Mouse (Mus musculus) heart, adult 8-10 months (tissue): ENCODE data around the gene Gm10118. TPM values are rescaled to one million over a fixed set of nuclear protein-coding genes. Genes with fewer than 3 reads are reported as not detected.

Source experiments
- DNase-seq: peaks from one replicate; pipeline ENCODE4 v3.0.0; 2022; ENCODE audit warnings: low spot score
- total RNA-seq, 4 experiments: library from RNA; stranded (reverse); gene quantifications; 2 replicates each; pipeline ENCODE4 v1.2.4; 2022

Gene Gm10118
- not detected for total RNA-seq

- DNase-seq = no peak
Measured at GRCm38 (mm10) chr10:63927334-63927733, at the start of gene Gm10118. TSS of gene Gm10118 (minus strand) at chr10:63927434.

GRCm38 (mm10) chr10:63972300-63972699 lies 45.1 kb upstream of the Gm10118 start:
- no peak for DNase-seq

GRCm38 (mm10) chr10:63954308-63954930 lies 27.2 kb upstream of the Gm10118 start:
- DNase-seq = peak; percentile 63

- no peak for DNase-seq
Measured at GRCm38 (mm10) chr10:63951481-63951880, 24.2 kb upstream of the Gm10118 start.

- DNase-seq = peak; percentile 34
Measured at GRCm38 (mm10) chr10:63950867-63951266, 23.6 kb upstream of the Gm10118 start.

- no peak for DNase-seq
Measured at GRCm38 (mm10) chr10:63947266-63947665, 20.0 kb upstream of the Gm10118 start.

GRCm38 (mm10) chr10:63945534-63945933 lies 18.3 kb upstream of the Gm10118 start:
- no peak for DNase-seq

- no peak for DNase-seq
Measured at GRCm38 (mm10) chr10:63933946-63934345, 6.7 kb upstream of the Gm10118 start.

- no peak for DNase-seq
Measured at GRCm38 (mm10) chr10:63908878-63909277, 18.4 kb downstream of the Gm10118 start.

- no peak for DNase-seq
Measured at GRCm38 (mm10) chr10:63899891-63900290, 27.3 kb downstream of the Gm10118 start.

- DNase-seq = no peak
Measured at GRCm38 (mm10) chr10:63894612-63895011, 32.6 kb downstream of the Gm10118 start.

- DNase-seq = peak; percentile 24
Measured at GRCm38 (mm10) chr10:63886449-63887088, 40.7 kb downstream of the Gm10118 start.

- DNase-seq = peak; percentile 81
Measured at GRCm38 (mm10) chr10:63880462-63880903, 46.8 kb downstream of the Gm10118 start.

Other genes with a start within 250 kb of the Gm10118 start
- gene Lrrtm3, start 162.8 kb upstream of the Gm10118 start, total RNA-seq = under 1 TPM in 3 of 4 experiments, not detected in 1; 0.16 to 0.60 (median 0.50) TPM